Mouse (Mus musculus) heart, embryonic 12.5 days (tissue): ENCODE data around the gene Capn5. TPM values are rescaled to one million over a fixed set of nuclear protein-coding genes. Genes with fewer than 3 reads are reported as not detected.
A peak's percentile ranks its signal among the peaks of the same experiment; 100 is the strongest.

Experiments used
- ATAC-seq: fragments of 200-750 bp; cut with Nextera tagmentation; 2 replicates; pipeline ENCODE4 v1.8.0; 2017; ENCODE audit warnings: moderate TSS enrichment, moderate library complexity; ENCODE audit not compliant: insufficient number of reproducible peaks, low FRiP score
- H3K27ac ChIP-seq: fragments of 300-500 bp; sonication (generic); 2 replicates; pipeline ENCODE4 v1.5.1; 2016; ENCODE audit warnings: mild to moderate bottlenecking, moderate library complexity; ENCODE audit not compliant: poor library complexity, severe bottlenecking
- H3K27me3 ChIP-seq: fragments of 300-500 bp; sonication (generic); replicated peaks from 2 replicates; pipeline ENCODE4 v1.6.1; 2016; ENCODE audit warnings: mild to moderate bottlenecking, moderate library complexity
- H3K36me3 ChIP-seq: fragments of 300-500 bp; sonication (generic); 2 replicates; pipeline ENCODE4 v1.6.1; 2016; ENCODE audit warnings: mild to moderate bottlenecking, moderate library complexity
- H3K4me1 ChIP-seq: fragments of 300-500 bp; sonication (generic); replicated peaks from 2 replicates; pipeline ENCODE4 v1.6.1; 2016; ENCODE audit warnings: mild to moderate bottlenecking
- H3K4me2 ChIP-seq: fragments of 300-500 bp; sonication (generic); 2 replicates; pipeline ENCODE4 v1.6.1; 2016; ENCODE audit warnings: mild to moderate bottlenecking, moderate library complexity
- H3K4me3 ChIP-seq: fragments of 300-500 bp; sonication (generic); 2 replicates; pipeline ENCODE4 v1.5.1; 2016; ENCODE audit warnings: mild to moderate bottlenecking
- H3K9ac ChIP-seq: fragments of 300-500 bp; sonication (generic); 2 replicates; pipeline ENCODE4 v1.6.1; 2016; ENCODE audit warnings: mild to moderate bottlenecking, moderate library complexity
- H3K9me3 ChIP-seq: fragments of 300-500 bp; sonication (generic); replicated peaks from 2 replicates; pipeline ENCODE4 v1.6.1; 2016; ENCODE audit warnings: mild to moderate bottlenecking, moderate library complexity
- WGBS: fragments of 180-500 bp; shearing (Covaris S2); methylation state at CpG from one replicate; pipeline ENCODE4 v1.1.7; 2016; 5-methylcytosine and 5-hydroxymethylcytosine counted together
- polyA plus RNA-seq: library from polyadenylated mRNA; unstranded; fragments of >200 nt; fragmentation: Nextera tagmentation; extraction: Ambion mirVana; gene quantifications from 2 replicates; pipeline ENCODE4 v1.2.1, GENCODE M21; 2016

Capn5 gene
- polyA plus RNA-seq, 1 experiment from 2014 or later = 8.0 TPM

GRCm38 (mm10) chr7:98146447-98146845 lies 31.6 kb downstream of the Capn5 start:
- no peak for ATAC-seq

GRCm38 (mm10) chr7:98145842-98146446 lies 32.1 kb downstream of the Capn5 start:
- H3K36me3 ChIP-seq = no peaks in the 10 kb centered on the region
- peaks cover 42% of the 10 kb centered on the region for H3K4me1 ChIP-seq
- WGBS = 77% methylated on average over 12 of the region's 12 CpGs
- H3K4me3 ChIP-seq = no peak overlapping the region
- no peak for ATAC-seq
- H3K9me3 ChIP-seq = no peaks in the 10 kb centered on the region
- H3K4me2 ChIP-seq = no peak overlapping the region
- no peak overlapping the region for H3K9ac ChIP-seq
- 0 out of 2 replicates have a peak, but pooled peaks cover 4% of the 10 kb centered on the region for H3K27me3 ChIP-seq
- no peak overlapping the region for H3K27ac ChIP-seq

More at GRCm38 (mm10) chr7:98146447-98146845, 31.6 kb downstream of the Capn5 start:
- 74% methylated on average over 8 of the region's 8 CpGs for WGBS
- 0 out of 2 replicates have a peak, but pooled peaks cover 4% of the 10 kb centered on the region for H3K27me3 ChIP-seq
- no peak overlapping the region for H3K4me2 ChIP-seq
- H3K27ac ChIP-seq = no peak overlapping the region
- H3K4me3 ChIP-seq = no peak overlapping the region
- H3K9ac ChIP-seq = no peak overlapping the region
- H3K36me3 ChIP-seq = no peaks in the 10 kb centered on the region
- H3K4me1 ChIP-seq = peaks cover 37% of the 10 kb centered on the region
- no peaks in the 10 kb centered on the region for H3K9me3 ChIP-seq

GRCm38 (mm10) chr7:98145402-98145801 lies 32.7 kb downstream of the Capn5 start, which contains the start of gene Omp:
Gene Omp, minus strand, starts transcription at chr7:98145502.
- no peak within 1 kb of the TSS for H3K9ac ChIP-seq
- no peaks in the 10 kb centered on the region for H3K36me3 ChIP-seq
- no peak within 1 kb of the TSS for H3K27ac ChIP-seq
- no peak within 1 kb of the TSS for H3K4me3 ChIP-seq
- 0 out of 2 replicates have a peak, but pooled peaks cover 4% of the 10 kb centered on the region for H3K27me3 ChIP-seq
- 84% methylated on average over 5 of the region's 5 CpGs for WGBS
- peaks cover 46% of the 10 kb centered on the region for H3K4me1 ChIP-seq
- H3K9me3 ChIP-seq = no peaks in the 10 kb centered on the region
- no peak within 1 kb of the TSS for H3K4me2 ChIP-seq
- ATAC-seq = no peak

DNA sequence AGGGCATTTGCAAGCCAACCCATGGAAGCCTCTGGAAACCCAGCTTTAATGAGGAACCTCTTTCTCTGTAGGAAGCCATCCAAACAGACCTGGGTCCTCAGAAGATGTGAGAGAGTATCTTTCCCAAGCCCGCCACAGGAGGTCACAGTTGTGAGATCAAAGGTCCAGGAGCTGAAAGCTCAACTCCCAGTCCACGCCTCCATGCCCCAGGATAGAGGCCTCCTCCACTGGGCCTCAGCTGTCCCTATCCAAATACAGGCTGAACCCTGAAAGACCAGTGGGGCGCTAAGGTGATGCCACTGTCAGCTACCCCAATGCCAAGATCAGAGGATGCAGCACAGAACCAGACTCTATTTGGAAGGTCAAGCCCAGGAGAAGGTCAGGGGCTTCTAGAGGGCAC lies 35.4 kb downstream of the Capn5 start:
- no peak overlapping the region for H3K27ac ChIP-seq
- no peak overlapping the region for H3K9ac ChIP-seq
- H3K36me3 ChIP-seq = no peaks in the 10 kb centered on the region
- no peak overlapping the region for H3K4me2 ChIP-seq
- no peak for ATAC-seq
- no peak overlapping the region for H3K4me3 ChIP-seq
- H3K27me3 ChIP-seq = 0 out of 2 replicates have a peak, but pooled peaks cover 4% of the 10 kb centered on the region
- WGBS = 63% methylated on average over 3 of the region's 3 CpGs
- peaks cover 50% of the 10 kb centered on the region for H3K4me1 ChIP-seq
- no peaks in the 10 kb centered on the region for H3K9me3 ChIP-seq

GRCm38 (mm10) chr7:98142247-98142646 lies 35.8 kb downstream of the Capn5 start:
- H3K27ac ChIP-seq = no peak overlapping the region

DNA sequence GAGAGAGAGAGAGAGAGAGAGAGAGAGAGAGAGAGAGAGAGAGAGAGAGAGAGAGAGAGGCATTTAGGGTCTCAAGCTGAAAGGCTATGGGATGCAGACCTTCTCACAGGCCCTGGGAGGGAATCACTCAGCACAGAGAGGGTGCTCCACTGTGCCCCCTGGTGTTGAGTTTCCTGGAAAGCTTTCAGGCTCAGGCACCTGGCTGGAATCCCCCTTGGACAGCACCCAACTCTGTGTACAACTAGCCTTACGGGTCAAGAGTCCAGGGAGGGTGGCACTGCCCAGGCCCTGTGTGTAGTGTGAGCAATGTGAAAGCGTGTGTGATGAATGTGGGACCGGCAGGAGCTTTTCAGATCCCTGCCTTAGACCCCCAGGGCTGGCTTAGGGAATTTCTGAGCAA lies 36.9 kb downstream of the Capn5 start:
- Histone ChIP-seq H3K27ac (no peak overlapping the region), H3K4me3 (no peak overlapping the region), H3K4me1 (peaks cover 52% of the 10 kb centered on the region), H3K27me3 (0 out of 2 replicates have a peak, but pooled peaks cover 4% of the 10 kb centered on the region), H3K9ac (no peak overlapping the region), H3K9me3 (no peaks in the 10 kb centered on the region), H3K4me2 (no peak overlapping the region), H3K36me3 (no peaks in the 10 kb centered on the region)
- peak; percentile 25; the same call in 1 of the 2 replicates for ATAC-seq
- WGBS = 60% methylated on average over 3 of the region's 3 CpGs

More at GRCm38 (mm10) chr7:98142247-98142646, 35.8 kb downstream of the Capn5 start:
- Histone ChIP-seq H3K9ac (no peak overlapping the region), H3K9me3 (no peaks in the 10 kb centered on the region), H3K4me2 (no peak overlapping the region), H3K4me3 (no peak overlapping the region), H3K27me3 (0 out of 2 replicates have a peak, but pooled peaks cover 4% of the 10 kb centered on the region), H3K36me3 (no peaks in the 10 kb centered on the region), H3K4me1 (peaks cover 52% of the 10 kb centered on the region)
- WGBS = 80% methylated on average over 8 of the region's 8 CpGs
- ATAC-seq = no peak

- ATAC-seq = 0 out of 2 replicates have a peak, but pooled peaks have one; percentile 33
- Histone ChIP-seq H3K27ac (peak overlapping the region; percentile 48), H3K4me2 (no peak overlapping the region), H3K4me1 (peaks cover 52% of the 10 kb centered on the region), H3K4me3 (no peak overlapping the region), H3K9me3 (no peaks in the 10 kb centered on the region), H3K27me3 (0 out of 2 replicates have a peak, but pooled peaks cover 4% of the 10 kb centered on the region), H3K36me3 (no peaks in the 10 kb centered on the region), H3K9ac (no peak overlapping the region)
- WGBS = 10% methylated on average over 2 of the region's 2 CpGs
Measured at GRCm38 (mm10) chr7:98140597-98140996, 37.5 kb downstream of the Capn5 start.

GRCm38 (mm10) chr7:98139216-98139615 lies 38.9 kb downstream of the Capn5 start:
- H3K9me3 ChIP-seq = no peaks in the 10 kb centered on the region
- H3K4me2 ChIP-seq = peak overlapping the region; percentile 42
- no peaks in the 10 kb centered on the region for H3K27me3 ChIP-seq
- no peak overlapping the region for H3K4me3 ChIP-seq
- peaks cover 46% of the 10 kb centered on the region for H3K4me1 ChIP-seq
- WGBS = 14% methylated on average over 9 of the region's 9 CpGs
- 0 out of 2 replicates have a peak, but pooled peaks cover 5% of the 10 kb centered on the region for H3K36me3 ChIP-seq
- no peak overlapping the region for H3K27ac ChIP-seq
- ATAC-seq = no peak
- H3K9ac ChIP-seq = no peak overlapping the region

GRCm38 (mm10) chr7:98137995-98138394 lies 40.1 kb downstream of the Capn5 start:
- H3K4me3 ChIP-seq = no peak overlapping the region
- H3K9me3 ChIP-seq = no peaks in the 10 kb centered on the region
- no peak for ATAC-seq
- no peak overlapping the region for H3K27ac ChIP-seq
- no peak overlapping the region for H3K4me2 ChIP-seq
- no peaks in the 10 kb centered on the region for H3K27me3 ChIP-seq
- H3K4me1 ChIP-seq = peaks cover 46% of the 10 kb centered on the region
- 74% methylated on average over 2 of the region's 2 CpGs for WGBS
- 0 out of 2 replicates have a peak, but pooled peaks cover 5% of the 10 kb centered on the region for H3K36me3 ChIP-seq
- H3K9ac ChIP-seq = no peak overlapping the region

GRCm38 (mm10) chr7:98137583-98137982 lies 40.5 kb downstream of the Capn5 start:
- no peaks in the 10 kb centered on the region for H3K9me3 ChIP-seq
- H3K4me1 ChIP-seq = peaks cover 46% of the 10 kb centered on the region
- no peak overlapping the region for H3K4me2 ChIP-seq
- ATAC-seq = no peak
- no peak overlapping the region for H3K4me3 ChIP-seq
- no peaks in the 10 kb centered on the region for H3K27me3 ChIP-seq
- 52% methylated on average over 3 of the region's 3 CpGs for WGBS
- H3K36me3 ChIP-seq = 0 out of 2 replicates have a peak, but pooled peaks cover 5% of the 10 kb centered on the region
- no peak overlapping the region for H3K9ac ChIP-seq
- no peak overlapping the region for H3K27ac ChIP-seq

DNA sequence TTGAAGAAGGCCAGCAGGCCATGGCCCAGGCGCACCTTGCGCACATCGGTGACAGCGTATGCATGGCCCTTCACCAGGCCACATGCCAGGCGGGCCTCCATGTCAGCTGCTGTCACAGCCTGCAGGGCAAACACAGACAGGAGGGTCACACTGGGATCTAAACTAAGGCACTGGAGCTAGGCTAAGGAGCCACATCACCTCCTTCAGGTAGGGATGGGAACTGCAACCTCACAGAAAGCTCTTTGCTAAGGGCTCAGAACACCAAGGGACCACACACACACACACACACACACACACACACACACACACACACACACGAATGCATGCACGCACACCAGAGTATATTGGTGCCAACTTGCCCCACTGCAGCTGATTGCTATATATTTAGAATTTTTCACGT lies 46.3 kb downstream of the Capn5 start:
- WGBS = 93% methylated on average over 8 of the region's 8 CpGs
- Histone ChIP-seq H3K27me3 (no peaks in the 10 kb centered on the region), H3K4me3 (no peak overlapping the region), H3K4me1 (no peaks in the 10 kb centered on the region), H3K9me3 (no peaks in the 10 kb centered on the region), H3K4me2 (no peak overlapping the region), H3K36me3 (peaks cover 11% of the 10 kb centered on the region), H3K9ac (no peak overlapping the region), H3K27ac (no peak overlapping the region)
- no peak for ATAC-seq
